ENCODE assay signal across 27 mouse cellular contexts in genomic region chr9:28474586-28474985, GRCm38 (mm10).
"Had no signal": no experiment of that assay in that cellular context is flagged by ENCODE, and none has a peak within 500 bp of the region (broad histone marks: within the 10 kb centered on the region; RNA-seq: fewer than 3 reads in every experiment).

No protein-coding gene starts in this region.

- H3K4me3 ChIP-seq: gastrocnemius, adult 2 months; heart, adult 2 months; heart, embryonic 13.5 days; heart, embryonic 15.5 days; hindbrain, embryonic 10.5 days; hindbrain, embryonic 12.5 days; intestine, embryonic 15.5 days; left cerebral cortex, adult 2 months; limb, embryonic 10.5 days; limb, embryonic 12.5 days; liver, embryonic 13.5 days had no signal

- H3K27ac ChIP-seq: gastrocnemius, adult 2 months; heart, adult 2 months; heart, embryonic 13.5 days; heart, embryonic 15.5 days; hindbrain, embryonic 10.5 days; hindbrain, embryonic 12.5 days; hindbrain, embryonic 14.5 days; intestine, embryonic 15.5 days; limb, embryonic 10.5 days; limb, embryonic 12.5 days; liver, embryonic 13.5 days had no signal

- H3K36me3 ChIP-seq: heart, embryonic 13.5 days; heart, embryonic 15.5 days; hindbrain, embryonic 10.5 days; hindbrain, embryonic 12.5 days; intestine, embryonic 15.5 days; limb, embryonic 10.5 days; limb, embryonic 12.5 days; liver, embryonic 13.5 days had no signal

- H3K9me3 ChIP-seq: heart, embryonic 13.5 days; heart, embryonic 15.5 days; hindbrain, embryonic 10.5 days; hindbrain, embryonic 12.5 days; intestine, embryonic 15.5 days; limb, embryonic 10.5 days; limb, embryonic 12.5 days; liver, embryonic 13.5 days had no signal

- DNase-seq: gastrocnemius, adult 2 months; gastrocnemius, postnatal 10 days; gastrocnemius, postnatal 25 days; heart, adult 2 months; heart, postnatal 4 days; kidney, adult 18-20 months; kidney, adult 8-10 months; kidney, postnatal 10 days; kidney, postnatal 25 days; kidney, postnatal 4 days; liver; liver, embryonic 13.5 days had no signal

- H3K4me1 ChIP-seq: heart, embryonic 13.5 days; heart, embryonic 15.5 days; hindbrain, embryonic 12.5 days; intestine, embryonic 15.5 days; limb, embryonic 10.5 days; limb, embryonic 12.5 days; liver, embryonic 13.5 days had no signal

- ATAC-seq: forebrain, embryonic 16.5 days; hindbrain, embryonic 16.5 days; inflammation-experienced regulatory T-cells, adult 6 months; intestine, embryonic 15.5 days; intestine, postnatal 0 days had no signal

- H3K27me3 ChIP-seq: heart, embryonic 13.5 days; heart, embryonic 15.5 days; hindbrain, embryonic 12.5 days; intestine, embryonic 15.5 days; limb, embryonic 12.5 days; liver, embryonic 13.5 days had no signal

- H3K4me2 ChIP-seq: heart, embryonic 11.5 days; heart, embryonic 13.5 days; heart, embryonic 15.5 days; hindbrain, embryonic 12.5 days; hindbrain, embryonic 14.5 days; intestine, embryonic 15.5 days; limb, embryonic 12.5 days; liver, embryonic 11.5 days; liver, embryonic 13.5 days had no signal

- H3K9ac ChIP-seq: heart, embryonic 13.5 days; heart, embryonic 15.5 days; hindbrain, embryonic 12.5 days; hindbrain, embryonic 14.5 days; intestine, embryonic 15.5 days; limb, embryonic 12.5 days; liver, embryonic 13.5 days had no signal
